Mouse (Mus musculus): ENCODE measurements around the gene Srpk2.

DNA sequence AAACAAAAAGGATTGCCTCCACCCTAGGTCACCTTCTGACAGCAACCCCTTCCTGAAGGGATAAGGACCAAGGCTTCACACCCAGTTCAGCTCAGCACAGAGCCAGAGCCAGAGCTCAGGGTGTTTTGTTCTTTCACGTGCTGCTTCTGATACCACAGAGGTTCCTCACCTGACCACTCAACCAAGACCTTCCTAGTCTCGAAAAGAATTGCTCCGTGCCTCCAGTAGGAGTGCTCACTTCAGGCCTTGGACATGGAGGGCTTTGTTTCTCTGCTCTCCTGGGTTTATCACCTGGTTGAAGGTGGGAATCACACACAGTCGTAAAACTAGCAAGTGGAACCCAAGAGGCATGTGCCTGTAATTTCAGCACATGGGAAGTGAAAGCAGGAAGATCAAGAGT, 46.4 kb downstream of the Srpk2 start:
- TF ChIP-seq CTCF (conservative IDR thresholded peaks at IDR 0.05; ENCODE audit: low read length) (no peak), POU5F1 (IDR thresholded peaks at IDR 0.05; ENCODE audit: borderline replicate concordance, low read length) (no peak), NANOG (IDR thresholded peaks at IDR 0.05; ENCODE audit: borderline replicate concordance, low read length) (no peak)

Data from E14TG2a.4 (cell line).